Mouse (Mus musculus): ENCODE results near the gene Ace.

- no peak for TF ChIP-seq POLR2A (IDR thresholded peaks at IDR 0.05; ENCODE audit: insufficient read depth, low read depth, low read length)
- TF ChIP-seq CTCF (IDR thresholded peaks at IDR 0.05; ENCODE audit: insufficient read depth, low read depth, low read length) = no peak
These were observed 38.2 kb downstream of the Ace start for GRCm38 (mm10) chr11:106005970-106006369.

Measured in olfactory bulb, adult 2 months (tissue).